Mouse (Mus musculus) layer of hippocampus, adult 9-10 months (tissue): ENCODE measurements around the gene Defb28.

Experiments used
- DNase-seq: peaks from one replicate; pipeline ENCODE4 v3.0.0; 2022; ENCODE audit warnings: low spot score

The Defb28 gene

GRCm38 (mm10) chr2:152517981-152518380 is at the start of gene Defb28:
Defb28 (plus strand) TSS chr2:152518255.
- no peak for DNase-seq

GRCm38 (mm10) chr2:152470973-152471372 is 47.1 kb upstream of the Defb28 start:
- peak; percentile 60 for DNase-seq

GRCm38 (mm10) chr2:152472434-152472833 is 45.6 kb upstream of the Defb28 start:
- DNase-seq: no peak

- DNase-seq: no peak
These were observed 41.3 kb upstream of the Defb28 start, which contains the start of gene Defb20 for GRCm38 (mm10) chr2:152476763-152477162. Defb20 (plus strand) TSS chr2:152477063.

- no peak for DNase-seq
These were observed 37.2 kb upstream of the Defb28 start for GRCm38 (mm10) chr2:152480881-152481280.

- no peak for DNase-seq
These were observed 36.3 kb upstream of the Defb28 start for GRCm38 (mm10) chr2:152481726-152482125.

GRCm38 (mm10) chr2:152487024-152487423 is 31.0 kb upstream of the Defb28 start:
- DNase-seq: no peak

GRCm38 (mm10) chr2:152490038-152490437 is 28.0 kb upstream of the Defb28 start, which contains the start of gene Defb22:
Defb22 (minus strand) TSS chr2:152490138.
- DNase-seq: no peak

- no peak for DNase-seq
These were observed 24.9 kb upstream of the Defb28 start for GRCm38 (mm10) chr2:152493151-152493550.

- DNase-seq: no peak
These were observed 20.0 kb upstream of the Defb28 start for GRCm38 (mm10) chr2:152498020-152498419.

- no peak for DNase-seq
These were observed 17.7 kb upstream of the Defb28 start for GRCm38 (mm10) chr2:152500204-152500862.

GRCm38 (mm10) chr2:152500863-152501229 is 17.2 kb upstream of the Defb28 start:
- no peak for DNase-seq

GRCm38 (mm10) chr2:152503950-152504349 is 14.1 kb upstream of the Defb28 start:
- no peak for DNase-seq

GRCm38 (mm10) chr2:152511592-152511991 is 6.5 kb upstream of the Defb28 start, which contains the start of gene Defb26:
Defb26 (minus strand) TSS chr2:152511692.
- DNase-seq: no peak

- no peak for DNase-seq
These were observed 2.0 kb upstream of the Defb28 start for GRCm38 (mm10) chr2:152516084-152516483.

GRCm38 (mm10) chr2:152539944-152540710 is 22.1 kb downstream of the Defb28 start, which contains the start of gene Defb29:
Defb29 (minus strand) TSS chr2:152540098.
- no peak for DNase-seq

GRCm38 (mm10) chr2:152541979-152542378 is 23.9 kb downstream of the Defb28 start:
- no peak for DNase-seq

- no peak for DNase-seq
These were observed 24.8 kb downstream of the Defb28 start for GRCm38 (mm10) chr2:152542897-152543296.

GRCm38 (mm10) chr2:152543478-152543877 is 25.4 kb downstream of the Defb28 start:
- no peak for DNase-seq

- DNase-seq: peak; percentile 75
These were observed 26.6 kb downstream of the Defb28 start for GRCm38 (mm10) chr2:152544691-152545090.

- DNase-seq: no peak
These were observed 30.1 kb downstream of the Defb28 start for GRCm38 (mm10) chr2:152548124-152548523.

- peak; percentile 10 for DNase-seq
These were observed 35.8 kb downstream of the Defb28 start for GRCm38 (mm10) chr2:152553774-152554423.

GRCm38 (mm10) chr2:152556655-152557054 is 38.6 kb downstream of the Defb28 start:
- no peak for DNase-seq
